Comparison of ENCODE assay signal across 21 mouse cellular contexts in genomic region chr9:91957061-91957460, GRCm38 (mm10).
"Had no signal": no experiment of that assay in that cellular context is flagged by ENCODE, and none has a peak within 500 bp of the region (broad histone marks: within the 10 kb centered on the region; RNA-seq: fewer than 3 reads in every experiment).

No protein-coding gene starts in this region.

- H3K9me3 ChIP-seq: lung, embryonic 15.5 days; megakaryocyte, embryonic 14.5 days; midbrain, embryonic 12.5 days; neural tube, embryonic 13.5 days; neural tube, embryonic 15.5 days had no signal

- H3K36me3 ChIP-seq: lung, embryonic 15.5 days; midbrain, embryonic 12.5 days; neural tube, embryonic 13.5 days; neural tube, embryonic 15.5 days had no signal

- ATAC-seq: lung, postnatal 0 days; midbrain, embryonic 16.5 days had no signal

- H3K27ac ChIP-seq: lung, embryonic 15.5 days; macrophage; midbrain, embryonic 12.5 days; neural tube, embryonic 13.5 days; neural tube, embryonic 15.5 days had no signal

- H3K4me1 ChIP-seq: lung, embryonic 15.5 days; megakaryocyte, embryonic 14.5 days; midbrain, embryonic 12.5 days; neural tube, embryonic 15.5 days had no signal

- H3K4me3 ChIP-seq: lung, embryonic 15.5 days; megakaryocyte, embryonic 14.5 days; midbrain, embryonic 12.5 days; myocyte; neural tube, embryonic 13.5 days; neural tube, embryonic 15.5 days had no signal

- H3K4me2 ChIP-seq: lung, embryonic 15.5 days; midbrain, embryonic 12.5 days; neural tube, embryonic 13.5 days; neural tube, embryonic 15.5 days had no signal

- H3K9ac ChIP-seq: lung, embryonic 15.5 days; midbrain, embryonic 12.5 days; neural tube, embryonic 13.5 days; neural tube, embryonic 15.5 days had no signal

- H3K27me3 ChIP-seq: lung, embryonic 15.5 days; megakaryocyte, embryonic 14.5 days; midbrain, embryonic 12.5 days; neural tube, embryonic 13.5 days; neural tube, embryonic 15.5 days had no signal

- DNase-seq: lung, adult 2 months; lung, postnatal 14 days; lung, postnatal 36 days; midbrain, embryonic 14.5 days; retina, postnatal 1 day; right cerebral cortex, adult 18-20 months; right cerebral cortex, postnatal 25 days; right cerebral cortex, postnatal 4 days; spleen, adult 18-20 months; thymus, adult 18-20 months; thymus, postnatal 14 days; thymus, postnatal 36 days had no signal
